Mouse (Mus musculus) G1E (cell line): ENCODE data around the gene Pof1b.
A peak's percentile ranks its signal among the peaks of the same experiment; 100 is the strongest.

ENCODE experiments used
- CTCF ChIP-seq: IDR thresholded peaks from 2 replicates; pipeline ENCODE4 v1.5.1; 2012; ENCODE audit warnings: low read depth, low read length, inconsistent platforms, mixed read lengths
- GATA1 ChIP-seq: IDR thresholded peaks from 2 replicates; pipeline ENCODE4 v1.6.1; 2012; ENCODE audit warnings: borderline replicate concordance, low read length, inconsistent platforms, mixed read lengths
- TAL1 ChIP-seq: conservative IDR thresholded peaks from 2 replicates; pipeline ENCODE4 v1.6.1; 2012; ENCODE audit warnings: low read depth, low read length, inconsistent platforms, mixed read lengths

DNA sequence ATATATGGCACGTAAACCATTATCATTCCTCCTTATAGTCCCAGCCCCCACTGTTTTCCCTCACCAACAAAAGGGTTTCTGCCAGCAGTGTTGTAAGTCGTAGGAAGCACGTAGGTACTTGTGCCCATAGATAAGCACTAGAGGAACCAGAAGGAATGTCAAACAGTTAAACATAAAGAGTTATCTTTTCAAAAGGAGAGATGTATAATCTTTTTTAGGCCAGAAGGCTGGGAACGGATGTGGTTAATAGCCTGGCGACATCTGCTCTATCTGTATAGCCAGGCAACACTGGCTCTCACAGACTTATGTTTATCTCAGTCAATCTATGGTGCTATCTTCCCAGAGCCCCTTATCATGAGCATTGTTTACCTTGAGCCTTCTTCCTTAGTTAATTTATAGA, 17.8 kb downstream of the Pof1b start:
- TF ChIP-seq CTCF (no peak), TAL1 (peak; percentile 80), GATA1 (no peak)
